Mouse (Mus musculus): ENCODE data around the gene Incenp.

GRCm38 (mm10) chr19:9864856-9865255 lies 34.5 kb downstream of the Incenp start:
- TF ChIP-seq MYOG (IDR thresholded peaks at IDR 0.05; ENCODE audit: control insufficient read depth in 1 of 3, insufficient read depth in 1 of 3, insufficient read length in 2 of 3, low read depth in 2 of 3), result no peak
- TF ChIP-seq MAX (IDR thresholded peaks at IDR 0.05; ENCODE audit: low read depth), result no peak
- no peak for TF ChIP-seq POLR2A (IDR thresholded peaks at IDR 0.05; ENCODE audit: insufficient read length, low read depth)
- TF ChIP-seq TCF12 (IDR thresholded peaks at IDR 0.05; ENCODE audit: insufficient read depth, poor library complexity, severe bottlenecking), result no peak
- no peak for TF ChIP-seq POLR2AphosphoS2 (IDR thresholded peaks at IDR 0.05; ENCODE audit: insufficient read length, low read depth)
- no peak for TF ChIP-seq REST (IDR thresholded peaks at IDR 0.05; ENCODE audit: insufficient read depth, insufficient read length)
- TF ChIP-seq E2F4 (IDR thresholded peaks at IDR 0.05; ENCODE audit: insufficient read depth), result no peak
- TF ChIP-seq CEBPB (IDR thresholded peaks at IDR 0.05; ENCODE audit: insufficient read depth, poor library complexity, severe bottlenecking), result no peak
- TF ChIP-seq USF1 (IDR thresholded peaks at IDR 0.05; ENCODE audit: low read depth), result no peak
